Mouse (Mus musculus) gastrocnemius, adult 2 months (tissue): Measurements from ENCODE around the gene Zfp449. TPM values are rescaled to one million over a fixed set of nuclear protein-coding genes. Genes with fewer than 3 reads are reported as not detected.

Experiments used
- DNase-seq: peaks from one replicate; pipeline ENCODE4 v3.0.0; 2022
- H3K27ac ChIP-seq: fragments of 200-600 bp; 2 replicates; pipeline ENCODE4 v1.8.1; 2022; ENCODE audit warnings: mild to moderate bottlenecking
- H3K4me3 ChIP-seq: fragments of 200-600 bp; 2 replicates; pipeline ENCODE4 v1.8.1; 2022; ENCODE audit warnings: mild to moderate bottlenecking, moderate library complexity
- CTCF ChIP-seq: fragments of 200-600 bp; IDR thresholded peaks from 2 replicates; pipeline ENCODE4 v1.8.1; 2022; ENCODE audit warnings: antibody characterized with exemption, mild to moderate bottlenecking, moderate library complexity
- intact Hi-C: fragments of 180-260 bp; cut with DNase I; formaldehyde crosslinking; loops from one replicate; pipeline ENCODE4 v1.15.1; 2025
- total RNA-seq, 2 experiments: library from RNA; stranded (reverse); gene quantifications; 2 replicates each; pipeline ENCODE4 v1.2.3; 2021

Gene Zfp449
- total RNA-seq, 2 experiments from 2014 or later, result 2.1 to 3.5 TPM

- Histone ChIP-seq H3K4me3 (no peak overlapping the region), H3K27ac (no peak overlapping the region)
- DNase-seq, result no peak
- TF ChIP-seq CTCF, result no peak
- intact Hi-C loops, result no loop called here
Measured at GRCm38 (mm10) chrX:56405482-56405881, 59.3 kb downstream of the Zfp449 start.

GRCm38 (mm10) chrX:56406128-56406527 is 59.9 kb downstream of the Zfp449 start:
- DNase-seq, result no peak
- TF ChIP-seq CTCF, result no peak
- Histone ChIP-seq H3K27ac (no peak overlapping the region), H3K4me3 (no peak overlapping the region)
- intact Hi-C loops, result no loop called here

Other genes starting within 250 kb of the Zfp449 start
- gene 3830403N18Rik, start 209.8 kb upstream of the Zfp449 start, total RNA-seq, result not detected
- not detected for gene Gm773, start 133.5 kb upstream of the Zfp449 start, total RNA-seq
- not detected for gene Smim10l2a, start 28.2 kb downstream of the Zfp449 start, total RNA-seq
- 1 to 10 TPM; 1.2 to 1.5 TPM for gene Gm2174, start 101.6 kb downstream of the Zfp449 start, total RNA-seq
- gene Ints6l, start 108.5 kb downstream of the Zfp449 start, total RNA-seq, result 1 to 10 TPM; 4.7 to 5.9 TPM
- gene Gm10477, start 178.3 kb downstream of the Zfp449 start, total RNA-seq, result not detected
- not detected for gene Gm648, start 203.2 kb downstream of the Zfp449 start, total RNA-seq